Mouse (Mus musculus) lung, embryonic 16.5 days (tissue): ENCODE measurements around the gene Cfap65. TPM values are rescaled to one million over a fixed set of nuclear protein-coding genes. Genes with fewer than 3 reads are reported as not detected.

Experiments
- ATAC-seq: fragments of 200-750 bp; cut with Nextera tagmentation; 2 replicates; pipeline ENCODE4 v1.8.0; 2017; ENCODE audit warnings: low read depth, mild to moderate bottlenecking, moderate library complexity
- H3K27ac ChIP-seq: fragments of 300-500 bp; sonication (generic); 2 replicates; pipeline ENCODE4 v1.5.1; 2014; ENCODE audit warnings: mild to moderate bottlenecking, control low read depth, low read length
- H3K27me3 ChIP-seq: fragments of 300-500 bp; sonication (generic); 2 replicates; pipeline ENCODE4 v1.6.1; 2014; ENCODE audit warnings: low read depth, low read length, mixed read lengths; ENCODE audit not compliant: control insufficient read depth, insufficient read depth
- H3K36me3 ChIP-seq: fragments of 300-500 bp; sonication (generic); 2 replicates; pipeline ENCODE4 v1.6.1; 2014; ENCODE audit warnings: low read length; ENCODE audit not compliant: control insufficient read depth, insufficient read depth
- H3K4me1 ChIP-seq: fragments of 300-500 bp; sonication (generic); replicated peaks from 2 replicates; pipeline ENCODE4 v1.6.1; 2014; ENCODE audit warnings: low read length, mixed read lengths; ENCODE audit not compliant: control insufficient read depth, insufficient read depth
- H3K4me2 ChIP-seq: fragments of 300-500 bp; sonication (generic); 2 replicates; pipeline ENCODE4 v1.6.1; 2014; ENCODE audit warnings: low read depth, low read length, control low read depth
- H3K4me3 ChIP-seq: fragments of 300-500 bp; sonication (generic); 2 replicates; pipeline ENCODE4 v1.5.1; 2014; ENCODE audit warnings: mild to moderate bottlenecking, low read length, control low read depth
- H3K9ac ChIP-seq: fragments of 300-500 bp; sonication (generic); 2 replicates; pipeline ENCODE4 v1.6.1; 2014; ENCODE audit warnings: low read length, control low read depth
- H3K9me3 ChIP-seq: fragments of 300-500 bp; sonication (generic); 2 replicates; pipeline ENCODE4 v1.6.1; 2016; ENCODE audit warnings: low read length; ENCODE audit not compliant: control insufficient read depth
- WGBS: fragments of 180-500 bp; shearing (Covaris S2); extraction: QIAGEN DNeasy Blood & Tissue Kit; methylation state at CpG from one replicate; pipeline ENCODE4 v1.1.7; 2014; 5-methylcytosine and 5-hydroxymethylcytosine counted together
- polyA plus RNA-seq: library from polyadenylated mRNA; unstranded; fragments of >200 nt; fragmentation: Nextera tagmentation; extraction: Ambion mirVana; gene quantifications from 2 replicates; pipeline ENCODE4 v1.2.1, GENCODE M21; 2015

The Cfap65 gene
- polyA plus RNA-seq = 2.7 and 2.9 TPM in 2 replicates

DNA sequence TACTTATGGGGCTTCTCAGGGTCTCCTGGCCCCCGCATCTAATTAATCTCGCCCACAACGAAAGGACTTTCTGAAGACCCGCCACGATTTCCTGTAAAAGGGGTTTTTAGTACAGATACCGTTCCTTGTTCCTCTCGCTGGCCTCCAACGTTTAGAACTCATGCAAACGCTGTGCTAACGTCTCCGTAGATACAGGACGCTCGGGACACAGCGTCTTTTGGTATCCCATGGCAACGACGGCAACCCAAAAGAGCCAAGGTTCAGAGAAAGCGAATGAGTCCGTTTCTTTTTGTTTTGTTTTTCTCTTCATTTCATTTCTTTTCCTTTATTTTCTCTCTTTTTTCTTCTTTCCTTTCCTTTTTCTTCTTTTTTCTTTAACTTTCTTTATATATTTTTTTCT is at the start of gene Cfap65:
Gene Cfap65, minus strand, starts transcription at position 198 of the 400 bp plus-strand sequence.
- WGBS = 2% methylated on average over 18 of the region's 18 CpGs
- peak within 1 kb of the TSS; percentile 32 for H3K4me2 ChIP-seq
- no peak within 1 kb of the TSS for H3K27ac ChIP-seq
- H3K4me1 ChIP-seq = no peaks in the 10 kb centered on the region
- H3K9me3 ChIP-seq = no peaks in the 10 kb centered on the region
- no peak within 1 kb of the TSS for H3K9ac ChIP-seq
- H3K27me3 ChIP-seq = peaks cover 4% of the 10 kb centered on the region
- H3K4me3 ChIP-seq = 0 out of 2 replicates have a peak within 1 kb of the TSS, but pooled peaks have one; percentile 21
- no peak for ATAC-seq
- H3K36me3 ChIP-seq = no peaks in the 10 kb centered on the region

DNA sequence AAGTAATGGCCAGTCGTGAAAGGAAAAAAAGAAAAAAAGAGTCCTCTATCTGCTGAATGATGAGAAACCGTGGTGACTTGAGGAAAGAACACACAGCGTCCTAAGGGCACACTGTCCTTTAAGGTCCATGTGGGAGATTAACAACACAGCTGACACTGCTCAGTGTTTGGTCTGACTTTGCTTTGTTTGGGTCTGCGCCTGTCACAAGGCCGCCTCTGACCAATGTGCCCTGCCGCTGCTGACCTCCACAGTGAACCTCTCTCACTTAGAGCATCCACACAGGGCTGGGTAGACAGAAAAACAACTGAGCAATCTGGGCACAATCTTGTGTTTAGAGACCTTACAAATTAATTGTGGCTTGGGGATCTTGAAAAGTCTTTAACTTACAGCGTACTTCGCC is 41.6 kb upstream of the Cfap65 start:
- 55% methylated on average over 8 of the region's 8 CpGs for WGBS

DNA sequence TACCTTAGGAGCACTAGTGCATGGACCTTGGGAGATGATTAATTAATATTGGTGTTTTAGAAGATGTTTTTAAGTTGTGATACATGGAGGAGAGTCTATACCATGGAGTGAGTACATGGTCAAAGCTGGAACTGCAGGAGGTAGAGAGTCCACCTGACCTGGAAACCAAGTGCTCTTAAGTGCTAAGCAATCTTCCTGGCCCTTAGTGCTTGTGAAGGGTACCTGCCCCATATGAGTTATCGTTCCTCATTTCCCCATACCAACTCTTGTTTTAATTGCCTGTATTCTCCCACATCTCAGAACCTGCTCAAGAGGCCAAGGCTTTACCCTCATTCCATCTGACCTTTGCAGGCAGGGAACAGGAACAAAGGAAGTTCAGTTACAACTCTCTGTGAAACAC is 40.5 kb upstream of the Cfap65 start:
- Histone ChIP-seq H3K9ac (no peak overlapping the region), H3K4me1 (peaks cover 3% of the 10 kb centered on the region; the same call in 1 of the 2 replicates), H3K36me3 (no peaks in the 10 kb centered on the region), H3K27me3 (no peaks in the 10 kb centered on the region), H3K4me3 (no peak overlapping the region), H3K27ac (no peak overlapping the region), H3K9me3 (no peaks in the 10 kb centered on the region), H3K4me2 (no peak overlapping the region)
- no peak for ATAC-seq
- 71% methylated on average over 1 of the region's 1 CpGs for whole genome bisulfite sequencing

More for the DNA sequence above, 41.6 kb upstream of the Cfap65 start:
- no peak overlapping the region for H3K9ac ChIP-seq
- peaks cover under 1% of the 10 kb centered on the region; the same call in 1 of the 2 replicates for H3K4me1 ChIP-seq
- no peaks in the 10 kb centered on the region for H3K36me3 ChIP-seq
- ATAC-seq = no peak
- no peak overlapping the region for H3K27ac ChIP-seq
- no peak overlapping the region for H3K4me3 ChIP-seq
- H3K9me3 ChIP-seq = no peaks in the 10 kb centered on the region
- no peaks in the 10 kb centered on the region for H3K27me3 ChIP-seq
- H3K4me2 ChIP-seq = no peak overlapping the region

DNA sequence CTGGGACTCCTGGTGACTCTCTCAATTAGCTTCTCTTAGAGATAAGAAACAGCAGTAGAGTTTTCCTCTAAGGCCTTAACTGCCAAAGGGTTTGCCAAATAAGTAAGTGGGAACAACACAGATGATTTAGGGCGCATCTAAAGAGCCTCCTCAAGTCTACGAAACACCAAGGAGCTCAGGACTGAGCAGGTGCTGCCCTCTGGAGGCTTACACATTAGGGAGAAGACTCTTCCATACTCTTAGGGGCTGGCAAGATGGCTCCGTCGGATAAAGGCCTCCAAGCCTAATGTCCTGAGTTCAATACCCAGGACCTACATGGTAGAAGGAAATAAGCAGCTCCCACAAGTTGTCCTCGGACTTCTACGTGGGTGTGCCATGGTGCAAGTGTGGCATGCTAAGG is 38.2 kb upstream of the Cfap65 start:
- Histone ChIP-seq H3K27me3 (no peaks in the 10 kb centered on the region), H3K4me2 (no peak overlapping the region), H3K36me3 (no peaks in the 10 kb centered on the region), H3K4me3 (no peak overlapping the region), H3K27ac (no peak overlapping the region), H3K4me1 (peaks cover 3% of the 10 kb centered on the region; the same call in 1 of the 2 replicates), H3K9me3 (no peaks in the 10 kb centered on the region), H3K9ac (no peak overlapping the region)
- 76% methylated on average over 6 of the region's 6 CpGs for WGBS
- ATAC-seq = no peak

DNA sequence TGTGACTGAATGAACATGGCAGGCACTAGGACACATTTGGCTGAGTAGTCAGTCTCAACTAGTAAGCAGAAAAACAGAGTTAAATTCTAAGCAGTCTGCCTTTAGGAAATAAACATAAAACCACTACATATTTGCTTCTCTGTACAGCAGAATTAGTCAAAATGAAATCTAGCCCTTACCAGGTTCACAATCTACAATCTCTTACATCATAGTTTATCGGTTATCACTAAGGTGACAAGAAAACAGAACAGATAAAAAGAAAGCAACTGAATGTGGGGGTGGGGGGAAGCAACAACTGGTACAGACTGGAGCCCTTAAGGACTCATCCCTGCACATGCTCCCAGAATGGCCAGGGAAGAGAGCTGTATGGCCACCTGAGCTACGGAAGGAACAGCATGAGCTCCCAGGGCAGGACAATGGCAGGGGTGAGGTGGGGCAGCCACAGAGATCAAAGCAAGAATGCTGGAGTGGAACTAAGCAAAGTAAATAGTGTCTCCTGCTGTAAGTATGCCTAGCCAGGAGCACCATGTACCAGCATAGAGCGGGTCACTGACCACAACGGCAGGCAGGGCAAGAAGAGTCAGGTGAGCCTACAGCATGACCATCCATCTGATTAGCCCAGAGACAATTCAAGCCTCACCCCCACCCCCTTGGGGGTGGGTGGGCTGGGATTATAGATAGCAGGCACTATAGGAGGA is 36.1 kb upstream of the Cfap65 start:
- no peak overlapping the region for H3K4me3 ChIP-seq
- WGBS = 36% methylated on average over 4 of the region's 4 CpGs
- H3K4me2 ChIP-seq = no peak overlapping the region
- no peaks in the 10 kb centered on the region for H3K36me3 ChIP-seq
- peaks cover 3% of the 10 kb centered on the region; the same call in 1 of the 2 replicates for H3K4me1 ChIP-seq
- no peak overlapping the region for H3K27ac ChIP-seq
- H3K9ac ChIP-seq = no peak overlapping the region
- ATAC-seq = peak; percentile 61
- no peaks in the 10 kb centered on the region for H3K9me3 ChIP-seq
- no peaks in the 10 kb centered on the region for H3K27me3 ChIP-seq

DNA sequence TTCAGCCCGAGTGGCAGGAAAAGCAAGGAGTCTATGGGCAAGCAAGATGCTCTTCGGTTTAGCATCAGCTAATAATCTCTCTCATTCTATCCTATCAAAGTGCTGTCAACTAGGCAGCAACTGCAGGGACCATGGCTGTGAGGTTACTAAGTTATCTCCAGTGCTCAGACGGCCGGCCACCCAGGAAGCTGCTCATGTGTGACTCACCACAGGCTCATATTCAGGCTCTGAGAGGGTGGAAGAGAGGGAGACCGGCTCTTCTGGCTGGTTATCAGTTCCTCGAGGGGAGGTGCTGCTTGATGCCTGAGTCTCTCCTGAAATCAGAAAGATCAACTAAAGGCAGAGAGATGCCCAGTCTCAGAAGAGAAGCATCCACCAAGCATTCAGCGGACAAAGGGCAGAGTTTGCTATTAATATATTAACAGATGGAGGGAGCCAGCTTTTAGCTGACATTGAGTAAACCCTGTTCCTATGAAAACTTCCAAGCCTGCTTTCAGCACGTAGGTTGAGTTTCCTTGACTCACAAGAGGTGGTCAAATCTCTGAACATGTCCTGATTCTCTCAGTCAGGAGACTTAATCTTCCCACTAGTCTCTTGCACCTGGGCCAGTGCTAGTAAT is 32.7 kb upstream of the Cfap65 start:
- Histone ChIP-seq H3K4me2 (no peak overlapping the region), H3K36me3 (no peaks in the 10 kb centered on the region), H3K27me3 (no peaks in the 10 kb centered on the region), H3K4me3 (no peak overlapping the region), H3K4me1 (peaks cover 8% of the 10 kb centered on the region), H3K9ac (no peak overlapping the region), H3K9me3 (no peaks in the 10 kb centered on the region), H3K27ac (no peak overlapping the region)
- ATAC-seq = no peak
- WGBS = 29% methylated on average over 8 of the region's 8 CpGs

DNA sequence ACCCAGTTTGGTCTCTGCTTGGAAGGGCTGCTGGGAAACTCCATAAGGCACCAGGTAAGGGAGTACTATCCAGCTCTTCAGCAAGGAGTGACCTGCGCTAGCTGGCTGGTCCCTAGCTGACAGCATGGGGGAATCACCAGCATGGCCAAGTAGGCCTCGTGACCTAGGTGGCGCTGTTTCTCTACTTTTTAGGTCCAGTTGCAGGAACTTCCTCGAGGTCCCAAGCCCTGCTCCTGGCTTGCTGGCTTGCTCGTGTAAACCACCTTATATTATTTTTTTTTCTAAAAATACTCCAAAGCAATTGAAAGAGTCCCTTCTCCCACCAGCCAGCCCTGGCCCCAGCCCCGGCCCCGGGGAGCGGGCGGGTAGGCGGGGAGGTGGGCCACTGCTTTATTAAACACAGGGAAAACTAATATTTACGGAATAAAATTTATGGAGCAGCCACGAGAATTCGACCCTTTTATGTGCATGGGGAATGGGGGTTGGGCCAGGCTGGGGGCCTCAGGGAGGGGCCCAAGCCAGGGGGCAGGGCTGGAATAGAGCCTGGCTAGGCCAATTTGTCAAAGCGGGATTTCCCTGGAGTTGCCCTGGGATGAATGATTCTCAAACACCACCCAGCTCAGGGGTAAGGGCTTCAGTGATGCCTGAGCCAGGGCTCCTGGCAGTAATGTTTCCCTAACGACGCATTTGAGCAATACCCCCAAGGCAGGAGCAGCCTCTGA is 29.3 kb upstream of the Cfap65 start:
- peak; percentile 74 for ATAC-seq
- Histone ChIP-seq H3K9ac (peak overlapping the region; percentile 55), H3K36me3 (no peaks in the 10 kb centered on the region), H3K4me3 (peak overlapping the region; percentile 32), H3K4me1 (peaks cover 5% of the 10 kb centered on the region; the same call in 1 of the 2 replicates), H3K9me3 (no peaks in the 10 kb centered on the region), H3K27me3 (no peaks in the 10 kb centered on the region; the same call in 1 of the 2 replicates), H3K27ac (no peak overlapping the region), H3K4me2 (peak overlapping the region; percentile 64)
- 7% methylated on average over 16 of the region's 16 CpGs for WGBS

DNA sequence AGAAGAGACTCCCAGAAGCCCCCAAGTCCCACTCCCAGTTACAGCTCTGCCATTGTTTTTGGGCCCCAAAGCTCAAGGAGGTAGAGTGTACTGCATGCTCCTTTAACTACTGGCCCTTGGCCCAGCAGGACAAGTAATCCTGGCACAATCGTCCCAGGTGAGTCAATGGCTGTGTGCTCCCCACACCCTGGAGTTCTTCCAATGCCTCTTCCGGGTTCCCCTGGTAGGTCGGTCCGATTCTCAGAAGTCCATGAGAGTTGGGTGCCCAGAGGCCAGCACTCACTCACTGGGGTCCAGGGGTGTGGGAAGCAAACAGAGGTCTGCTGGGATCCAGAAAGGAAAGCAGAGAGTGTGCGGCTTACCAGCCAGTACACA is 27.4 kb upstream of the Cfap65 start:
- ATAC-seq = no peak
- Histone ChIP-seq H3K4me3 (no peak overlapping the region), H3K36me3 (no peaks in the 10 kb centered on the region), H3K27me3 (peaks cover 4% of the 10 kb centered on the region), H3K4me1 (peaks cover 5% of the 10 kb centered on the region; the same call in 1 of the 2 replicates), H3K4me2 (no peak overlapping the region), H3K27ac (no peak overlapping the region), H3K9ac (no peak overlapping the region), H3K9me3 (no peaks in the 10 kb centered on the region)
- WGBS = 79% methylated on average over 5 of the region's 5 CpGs
